Mouse (Mus musculus) midbrain, embryonic 16.5 days (tissue): Measurements from ENCODE around the gene Cpt1a. TPM values are rescaled to one million over a fixed set of nuclear protein-coding genes. Genes with fewer than 3 reads are reported as not detected.

Experiments used
- ATAC-seq: fragments of 200-750 bp; cut with Nextera tagmentation; 2 replicates; pipeline ENCODE4 v1.8.0; 2017; ENCODE audit warnings: moderate TSS enrichment
- H3K27ac ChIP-seq: fragments of 300-500 bp; sonication (generic); 2 replicates; pipeline ENCODE4 v1.5.1; 2014; ENCODE audit warnings: mild to moderate bottlenecking, low read length, mixed read lengths
- H3K27me3 ChIP-seq: fragments of 300-500 bp; sonication (generic); 2 replicates; pipeline ENCODE4 v1.6.1; 2014; ENCODE audit warnings: low read depth, low read length, mixed read lengths; ENCODE audit not compliant: control insufficient read depth, insufficient read depth
- H3K36me3 ChIP-seq: fragments of 300-500 bp; sonication (generic); 2 replicates; pipeline ENCODE4 v1.6.1; 2014; ENCODE audit warnings: mild to moderate bottlenecking, low read length, moderate library complexity, mixed read lengths; ENCODE audit not compliant: control insufficient read depth, insufficient read depth
- H3K4me1 ChIP-seq: fragments of 300-500 bp; sonication (generic); 2 replicates; pipeline ENCODE4 v1.6.1; 2014; ENCODE audit warnings: mild to moderate bottlenecking, low read length, mixed read lengths; ENCODE audit not compliant: control insufficient read depth, insufficient read depth
- H3K4me2 ChIP-seq: fragments of 300-500 bp; sonication (generic); 2 replicates; pipeline ENCODE4 v1.6.1; 2014; ENCODE audit warnings: mild to moderate bottlenecking, low read length, mixed read lengths
- H3K4me3 ChIP-seq: fragments of 300-500 bp; sonication (generic); 2 replicates; pipeline ENCODE4 v1.5.1; 2014; ENCODE audit warnings: low read depth, mild to moderate bottlenecking, low read length, moderate library complexity, mixed read lengths
- H3K9ac ChIP-seq: fragments of 300-500 bp; sonication (generic); 2 replicates; pipeline ENCODE4 v1.6.1; 2014; ENCODE audit warnings: low read depth, low read length, mixed read lengths
- H3K9me3 ChIP-seq: fragments of 300-500 bp; sonication (generic); replicated peaks from 2 replicates; pipeline ENCODE4 v1.6.1; 2014; ENCODE audit warnings: mild to moderate bottlenecking, low read length, mixed read lengths; ENCODE audit not compliant: control insufficient read depth, poor library complexity, severe bottlenecking
- WGBS: fragments of 180-500 bp; shearing (Covaris S2); extraction: QIAGEN DNeasy Blood & Tissue Kit; methylation state at CpG from one replicate; pipeline ENCODE4 v1.1.7; 2014; 5-methylcytosine and 5-hydroxymethylcytosine counted together
- polyA plus RNA-seq: library from polyadenylated mRNA; unstranded; fragments of >200 nt; fragmentation: Nextera tagmentation; extraction: Ambion mirVana; gene quantifications from 2 replicates; pipeline ENCODE4 v1.2.1, GENCODE M21; 2015

Cpt1a gene
- polyA plus RNA-seq, 1 experiment from 2014 or later: 15.1 TPM

DNA sequence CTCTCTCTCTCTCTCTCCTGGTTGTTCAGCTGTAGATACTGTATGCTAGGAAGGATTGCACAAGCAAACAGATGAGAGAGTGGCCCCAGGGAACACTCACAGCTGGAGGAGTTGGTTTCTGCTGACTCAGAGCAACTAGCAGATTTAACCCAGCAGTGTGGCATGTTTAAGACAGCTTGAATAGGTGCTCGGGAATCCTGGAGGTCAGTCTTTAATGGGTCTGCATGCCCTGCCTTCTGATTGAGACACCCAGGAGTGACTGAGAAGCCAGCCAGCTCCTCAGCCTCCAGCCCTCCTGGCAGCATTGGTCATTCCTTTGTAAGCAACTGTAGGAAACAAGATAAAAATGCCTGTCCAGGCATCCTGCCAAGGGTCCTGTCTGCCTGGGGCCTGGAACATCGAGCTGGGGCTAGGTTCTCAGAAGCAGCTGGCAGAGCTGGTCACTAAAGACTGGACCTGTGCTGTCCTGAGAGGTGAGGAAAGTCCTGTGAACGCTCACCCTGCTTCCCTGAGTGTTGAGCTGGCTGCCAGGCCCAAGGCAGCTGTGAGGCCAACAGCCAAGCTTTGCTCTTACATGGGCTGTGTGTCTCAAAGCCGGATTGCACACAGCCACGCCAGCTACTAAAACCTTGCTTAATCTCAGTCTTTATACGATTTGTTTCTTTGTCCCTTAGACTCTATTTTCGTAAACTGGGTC, 31.4 kb downstream of the Cpt1a start:
- Histone ChIP-seq H3K27ac (no peak overlapping the region), H3K9me3 (no peaks in the 10 kb centered on the region), H3K36me3 (no peaks in the 10 kb centered on the region), H3K4me2 (no peak overlapping the region), H3K9ac (no peak overlapping the region), H3K4me1 (no peaks in the 10 kb centered on the region), H3K27me3 (no peaks in the 10 kb centered on the region), H3K4me3 (no peak overlapping the region)
- ATAC-seq: no peak
- 61% methylated on average over 7 of the region's 7 CpGs for WGBS

DNA sequence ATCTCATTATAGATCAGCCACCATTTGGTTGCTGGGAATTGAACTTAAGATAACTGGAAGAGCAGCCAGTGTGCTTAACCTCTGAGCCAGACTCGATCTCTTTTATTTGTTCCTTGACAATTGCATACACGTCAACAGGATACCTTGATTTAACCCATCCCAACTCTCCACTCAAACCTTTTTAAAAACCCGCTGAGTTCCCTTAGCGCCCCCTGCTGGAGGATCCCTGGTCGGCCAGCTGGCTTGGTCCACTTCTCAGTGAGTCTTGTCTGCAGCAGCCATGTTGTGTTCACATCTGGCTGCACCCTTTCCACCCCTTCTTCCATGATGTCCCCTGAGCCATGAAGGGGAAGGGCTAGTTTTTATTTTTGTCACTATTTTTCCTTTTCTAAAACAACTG, 33.0 kb downstream of the Cpt1a start:
- H3K27me3 ChIP-seq: no peaks in the 10 kb centered on the region
- H3K4me2 ChIP-seq: no peak overlapping the region
- no peak for ATAC-seq
- no peak overlapping the region for H3K9ac ChIP-seq
- no peaks in the 10 kb centered on the region for H3K36me3 ChIP-seq
- WGBS: 65% methylated on average over 5 of the region's 5 CpGs
- H3K4me1 ChIP-seq: no peaks in the 10 kb centered on the region
- no peak overlapping the region for H3K4me3 ChIP-seq
- no peaks in the 10 kb centered on the region for H3K9me3 ChIP-seq
- no peak overlapping the region for H3K27ac ChIP-seq

DNA sequence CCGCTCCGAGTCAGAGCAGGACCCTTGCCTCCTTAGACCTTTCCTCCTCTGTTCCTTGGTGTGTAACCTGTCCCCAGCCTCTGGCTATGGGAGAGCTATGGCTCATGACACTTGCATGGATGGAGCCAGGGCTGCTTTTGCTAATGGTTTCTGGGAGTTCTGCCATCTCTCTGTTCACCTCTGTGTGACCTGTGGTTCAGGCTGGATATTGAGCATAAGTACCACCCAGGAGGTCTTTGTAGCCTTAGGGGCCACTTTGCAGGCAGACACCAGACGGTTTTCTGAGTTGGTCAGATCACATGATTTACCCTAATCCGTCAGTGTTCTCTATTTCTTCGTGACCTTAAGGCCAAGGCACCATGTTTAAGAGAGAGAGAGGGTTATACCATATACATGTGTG, 34.4 kb downstream of the Cpt1a start:
- H3K36me3 ChIP-seq: no peaks in the 10 kb centered on the region
- no peak overlapping the region for H3K4me3 ChIP-seq
- 75% methylated on average over 5 of the region's 5 CpGs for WGBS
- no peak overlapping the region for H3K4me2 ChIP-seq
- H3K9me3 ChIP-seq: no peaks in the 10 kb centered on the region
- no peak overlapping the region for H3K9ac ChIP-seq
- no peak for ATAC-seq
- H3K4me1 ChIP-seq: no peaks in the 10 kb centered on the region
- no peak overlapping the region for H3K27ac ChIP-seq
- no peaks in the 10 kb centered on the region for H3K27me3 ChIP-seq

DNA sequence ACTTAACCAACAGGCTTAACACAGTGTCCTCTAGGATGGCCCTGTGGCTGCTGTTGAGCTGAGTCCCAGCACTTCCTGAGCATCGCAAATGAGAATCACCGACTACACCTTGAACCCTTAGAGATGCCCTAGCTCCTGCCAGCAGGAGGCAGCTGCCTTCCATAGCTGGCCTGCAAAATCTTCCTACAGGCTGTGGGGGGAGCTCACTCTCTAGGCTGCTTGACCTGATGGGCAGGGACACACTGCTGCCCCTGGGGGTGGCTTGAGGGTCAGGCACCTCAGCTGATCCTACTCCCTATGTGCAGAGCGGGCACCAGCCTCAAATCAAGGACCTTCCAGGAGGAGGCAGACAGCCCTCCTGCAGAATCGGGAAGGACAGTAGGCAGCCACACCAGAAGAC, 35.5 kb downstream of the Cpt1a start:
- no peaks in the 10 kb centered on the region for H3K9me3 ChIP-seq
- no peak overlapping the region for H3K4me2 ChIP-seq
- H3K9ac ChIP-seq: no peak overlapping the region
- H3K27me3 ChIP-seq: no peaks in the 10 kb centered on the region
- H3K4me1 ChIP-seq: no peaks in the 10 kb centered on the region
- ATAC-seq: no peak
- H3K27ac ChIP-seq: no peak overlapping the region
- no peak overlapping the region for H3K4me3 ChIP-seq
- 72% methylated on average over 4 of the region's 4 CpGs for WGBS
- no peaks in the 10 kb centered on the region for H3K36me3 ChIP-seq

DNA sequence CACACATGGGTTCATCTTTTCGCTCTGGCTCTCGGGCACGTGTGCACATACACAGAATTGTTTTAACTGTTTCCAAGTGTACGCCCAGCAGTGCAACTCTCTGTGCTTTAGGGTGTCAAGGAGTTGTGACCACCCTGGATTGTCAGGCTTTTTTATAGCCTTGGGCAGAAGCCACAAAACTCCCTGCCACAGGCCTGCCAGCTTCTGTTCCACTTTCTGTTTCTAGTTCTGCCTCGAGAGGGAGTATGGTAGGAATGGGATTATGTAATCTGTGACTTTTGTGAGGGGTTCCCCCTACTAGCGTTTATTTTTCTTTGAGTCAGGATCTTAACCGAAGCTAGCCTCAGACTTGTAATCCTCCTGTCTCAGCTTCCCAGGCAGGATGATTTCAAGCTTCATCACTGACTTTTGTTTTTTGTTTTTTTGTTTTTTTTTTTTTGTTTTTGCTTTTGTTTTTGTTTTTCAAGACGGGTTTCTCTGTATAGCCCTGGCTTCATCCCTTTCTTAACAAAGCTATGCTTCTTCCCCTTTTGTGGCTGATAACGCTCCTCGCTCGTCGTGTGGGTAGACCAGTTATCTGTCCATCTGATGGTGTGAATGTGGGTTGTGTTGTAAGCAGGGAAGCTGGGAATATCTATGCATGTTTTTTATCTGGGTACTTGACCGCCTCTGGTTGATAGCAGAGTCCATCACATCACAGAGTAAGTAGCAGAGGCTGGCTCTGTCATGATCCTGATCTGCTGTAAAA, 37.9 kb downstream of the Cpt1a start:
- Histone ChIP-seq H3K27ac (no peak overlapping the region), H3K27me3 (no peaks in the 10 kb centered on the region), H3K4me3 (no peak overlapping the region), H3K4me1 (no peaks in the 10 kb centered on the region), H3K9ac (no peak overlapping the region), H3K4me2 (no peak overlapping the region), H3K9me3 (no peaks in the 10 kb centered on the region), H3K36me3 (no peaks in the 10 kb centered on the region)
- no peak for ATAC-seq
- 91% methylated on average over 13 of the region's 13 CpGs for WGBS

DNA sequence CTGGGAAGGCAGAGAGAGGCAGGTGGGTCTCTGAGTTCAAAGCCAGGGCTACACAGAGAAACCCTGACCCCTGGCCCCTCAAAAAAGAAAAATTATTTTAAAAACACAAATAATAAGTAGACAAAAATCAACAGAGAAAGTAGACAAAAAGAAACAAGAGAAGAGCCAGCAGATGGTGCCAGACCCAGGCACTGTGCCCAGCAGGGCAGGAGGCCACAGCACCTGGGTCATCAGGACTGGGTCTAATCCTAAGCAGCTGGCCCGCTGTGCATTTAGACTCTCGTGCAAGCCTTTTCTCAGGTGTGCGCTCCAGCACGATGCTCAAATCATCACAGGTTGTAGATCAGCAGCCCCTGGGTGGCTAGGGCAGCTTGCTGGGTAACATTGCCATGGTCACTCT, 41.4 kb downstream of the Cpt1a start:
- H3K4me1 ChIP-seq: no peaks in the 10 kb centered on the region
- no peaks in the 10 kb centered on the region for H3K27me3 ChIP-seq
- no peak overlapping the region for H3K4me2 ChIP-seq
- no peak overlapping the region for H3K27ac ChIP-seq
- no peak for ATAC-seq
- no peaks in the 10 kb centered on the region for H3K36me3 ChIP-seq
- no peak overlapping the region for H3K9ac ChIP-seq
- 87% methylated on average over 4 of the region's 4 CpGs for WGBS
- H3K9me3 ChIP-seq: no peaks in the 10 kb centered on the region
- H3K4me3 ChIP-seq: no peak overlapping the region

DNA sequence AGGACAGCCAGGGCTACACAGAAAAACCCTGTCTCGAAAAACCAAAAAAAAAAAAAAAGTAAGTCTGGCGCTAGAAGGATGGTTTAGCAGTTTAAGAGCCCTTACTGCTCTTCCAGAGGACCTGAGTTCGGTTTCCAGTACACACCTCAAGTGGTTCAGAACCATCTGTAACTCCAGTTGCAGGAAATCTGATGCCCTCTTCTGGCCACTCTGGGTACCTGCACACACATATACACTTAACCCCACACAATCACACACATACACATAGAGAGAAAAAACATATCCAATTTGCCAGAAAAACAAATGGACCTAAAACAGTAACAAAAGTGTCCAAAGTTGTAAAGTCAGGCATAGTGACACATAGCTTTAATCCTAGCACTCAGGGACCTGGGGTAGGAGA, 43.0 kb downstream of the Cpt1a start:
- Histone ChIP-seq H3K9me3 (no peaks in the 10 kb centered on the region), H3K4me3 (no peak overlapping the region), H3K36me3 (no peaks in the 10 kb centered on the region), H3K4me2 (no peak overlapping the region), H3K9ac (no peak overlapping the region), H3K27me3 (no peaks in the 10 kb centered on the region), H3K27ac (no peak overlapping the region), H3K4me1 (no peaks in the 10 kb centered on the region)
- 89% methylated on average over 2 of the region's 3 CpGs for WGBS
- ATAC-seq: no peak

DNA sequence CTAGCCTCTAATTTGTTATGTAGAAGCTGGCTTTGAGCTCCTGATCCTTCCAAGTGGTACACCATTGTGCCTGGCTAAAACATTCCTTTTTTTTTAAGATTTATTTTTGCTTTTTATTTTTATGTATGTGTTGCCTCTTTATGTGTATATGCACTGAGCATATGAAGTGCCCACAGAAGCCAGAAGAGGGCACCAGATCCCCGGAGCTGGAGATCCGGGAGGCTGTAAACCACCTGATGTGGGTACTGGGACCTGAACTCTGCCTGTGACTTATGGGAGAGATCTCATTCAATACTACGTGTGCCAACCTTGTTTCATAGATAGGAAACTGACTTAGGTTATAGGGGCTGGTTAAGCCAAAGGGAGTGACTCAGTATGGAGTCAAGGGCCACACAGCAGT, 46.1 kb downstream of the Cpt1a start:
- Histone ChIP-seq H3K9ac (no peak overlapping the region), H3K36me3 (no peaks in the 10 kb centered on the region), H3K4me3 (no peak overlapping the region), H3K27ac (no peak overlapping the region), H3K9me3 (no peaks in the 10 kb centered on the region), H3K27me3 (no peaks in the 10 kb centered on the region), H3K4me2 (no peak overlapping the region), H3K4me1 (no peaks in the 10 kb centered on the region)
- 88% methylated on average over 3 of the region's 3 CpGs for WGBS
- ATAC-seq: no peak

DNA sequence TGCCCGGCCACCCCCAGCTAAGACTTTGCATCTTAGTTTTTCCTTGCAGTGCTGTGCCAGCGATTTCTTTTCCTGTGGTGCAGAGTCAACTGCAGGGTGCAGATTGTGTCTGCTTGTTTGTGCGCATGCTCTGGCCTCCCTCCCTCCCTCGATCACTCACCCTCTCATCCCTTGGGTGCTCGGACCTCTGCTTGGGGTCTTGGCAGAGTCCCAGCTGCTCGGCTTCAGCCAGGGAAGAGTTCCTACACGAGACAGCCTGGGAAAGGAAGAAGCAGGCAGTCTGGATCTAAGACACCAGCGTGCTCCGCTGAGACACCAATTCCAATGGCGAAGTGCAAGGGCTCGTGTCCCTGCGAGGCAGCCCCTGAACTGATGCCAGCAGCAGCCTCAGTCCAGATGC, 51.2 kb downstream of the Cpt1a start:
- Histone ChIP-seq H3K27ac (no peak overlapping the region), H3K9ac (no peak overlapping the region), H3K9me3 (no peaks in the 10 kb centered on the region), H3K4me1 (no peaks in the 10 kb centered on the region), H3K27me3 (no peaks in the 10 kb centered on the region), H3K4me2 (no peak overlapping the region; the same call in 1 of the 2 replicates), H3K36me3 (no peaks in the 10 kb centered on the region), H3K4me3 (no peak overlapping the region)
- no peak for ATAC-seq
- 63% methylated on average over 12 of the region's 12 CpGs for WGBS
